Mouse (Mus musculus): Measurements from ENCODE around the gene Clpb. TPM values are rescaled to one million over a fixed set of nuclear protein-coding genes. Genes with fewer than 3 reads are reported as not detected.

The Clpb gene
- polyA plus RNA-seq, 1 experiment = 25.3 TPM

GRCm38 (mm10) chr7:101676033-101676761 is 12.8 kb downstream of the Clpb start:
- no peak for DNase-seq (ENCODE audit: low spot score)

- DNase-seq (ENCODE audit: low spot score) = no peak
Observed at GRCm38 (mm10) chr7:101676762-101677308, 13.4 kb downstream of the Clpb start.

GRCm38 (mm10) chr7:101679591-101679990 is 16.2 kb downstream of the Clpb start:
- DNase-seq (ENCODE audit: low spot score) = peak; percentile 61

- DNase-seq (ENCODE audit: low spot score) = no peak
Observed at GRCm38 (mm10) chr7:101680961-101681360, 17.5 kb downstream of the Clpb start.

GRCm38 (mm10) chr7:101681565-101682071 is 18.2 kb downstream of the Clpb start:
- DNase-seq (ENCODE audit: low spot score) = no peak

GRCm38 (mm10) chr7:101682886-101683285 is 19.5 kb downstream of the Clpb start:
- DNase-seq (ENCODE audit: low spot score) = no peak

- no peak for DNase-seq (ENCODE audit: low spot score)
Observed at GRCm38 (mm10) chr7:101683976-101684630, 20.7 kb downstream of the Clpb start.

- DNase-seq (ENCODE audit: low spot score) = no peak
Observed at GRCm38 (mm10) chr7:101684671-101685070, 21.2 kb downstream of the Clpb start.

GRCm38 (mm10) chr7:101687144-101687543 is 23.7 kb downstream of the Clpb start:
- DNase-seq (ENCODE audit: low spot score) = no peak

- no peak for DNase-seq (ENCODE audit: low spot score)
Observed at GRCm38 (mm10) chr7:101690471-101690870, 27.0 kb downstream of the Clpb start.

GRCm38 (mm10) chr7:101691863-101692262 is 28.4 kb downstream of the Clpb start:
- no peak for DNase-seq (ENCODE audit: low spot score)

- DNase-seq (ENCODE audit: low spot score) = no peak
Observed at GRCm38 (mm10) chr7:101692446-101692845, 29.0 kb downstream of the Clpb start.

- no peak for DNase-seq (ENCODE audit: low spot score)
Observed at GRCm38 (mm10) chr7:101695483-101695882, 32.0 kb downstream of the Clpb start.

- no peak for DNase-seq (ENCODE audit: low spot score)
Observed at GRCm38 (mm10) chr7:101696931-101697723, 33.7 kb downstream of the Clpb start.

GRCm38 (mm10) chr7:101700296-101700695 is 36.9 kb downstream of the Clpb start:
- no peak for DNase-seq (ENCODE audit: low spot score)

GRCm38 (mm10) chr7:101702706-101703105 is 39.3 kb downstream of the Clpb start:
- no peak for DNase-seq (ENCODE audit: low spot score)

GRCm38 (mm10) chr7:101709586-101709985 is 46.2 kb downstream of the Clpb start:
- DNase-seq (ENCODE audit: low spot score) = no peak

GRCm38 (mm10) chr7:101710236-101710635 is 46.8 kb downstream of the Clpb start:
- DNase-seq (ENCODE audit: low spot score) = no peak

- no peak for DNase-seq (ENCODE audit: low spot score)
Observed at GRCm38 (mm10) chr7:101713828-101714400, 50.5 kb downstream of the Clpb start.

- no peak for DNase-seq (ENCODE audit: low spot score)
Observed at GRCm38 (mm10) chr7:101715041-101715551, 51.7 kb downstream of the Clpb start.

GRCm38 (mm10) chr7:101720356-101720755 is 56.9 kb downstream of the Clpb start:
- no peak for DNase-seq (ENCODE audit: low spot score)

Data from urinary bladder, adult 2 months (tissue).